Mouse (Mus musculus): ENCODE measurements around the gene Nln. TPM values are rescaled to one million over a fixed set of nuclear protein-coding genes. Genes with fewer than 3 reads are reported as not detected.
A peak's percentile ranks its signal among the peaks of the same experiment; 100 is the strongest.

The Nln gene
- total and polyA plus RNA-seq, 3 experiments, result 38.5 to 76.5 (median 51.2) TPM

- no peak for DNase-seq (ENCODE audit: extremely low read depth)
- Histone ChIP-seq H3K4me3 (replicated peaks in 1 of 3; ENCODE audit: low read depth in 2 of 3, low read length in 2 of 3, poor library complexity in 1 of 3) (no peak overlapping the region), H3K9me3 (replicated peaks; ENCODE audit: low read length) (no peaks in the 10 kb centered on the region), H3K27ac (ENCODE audit: insufficient read depth, low read depth) (no peak overlapping the region), H3K4me1 (ENCODE audit: control insufficient read depth in 1 of 2, insufficient read depth in 2 of 2) (no peaks in the 10 kb centered on the region; a peak in 1 of 4 replicates), H3K27me3 (replicated peaks) (no peaks in the 10 kb centered on the region), H3K4me2 (ENCODE audit: insufficient read depth, low read depth, poor library complexity, severe bottlenecking) (no peak overlapping the region), H3K9ac (ENCODE audit: insufficient read depth, low read depth) (no peak overlapping the region), H3K79me2 (replicated peaks; ENCODE audit: control insufficient read depth, extremely low read depth, insufficient read depth, poor library complexity, severe bottlenecking) (no peaks in the 10 kb centered on the region), H3K36me3 (replicated peaks in 1 of 2; ENCODE audit: control insufficient read depth in 1 of 2, insufficient read depth in 1 of 2, low read length in 1 of 2) (peaks cover 29 to 60% of the 10 kb centered on the region in 2 experiments)
- dilution Hi-C loops (cut with MboI; ENCODE audit: extremely low pct_ligation_motif_present, extremely low pct_unique_long_range_greater_than_20kb, low sequenced_read_pairs), result no loop called here
- TF ChIP-seq RCOR1 (conservative IDR thresholded peaks at IDR 0.05; ENCODE audit: low read depth, low read length) (no peak), ZKSCAN1 (IDR thresholded peaks at IDR 0.05; ENCODE audit: borderline replicate concordance, low read depth, low read length) (no peak), HCFC1 (IDR thresholded peaks at IDR 0.05; ENCODE audit: low read depth, low read length) (no peak), MAFK (IDR thresholded peaks at IDR 0.05; ENCODE audit: insufficient replicate concordance, low read length) (peak; percentile 95), MYC (IDR thresholded peaks at IDR 0.05; ENCODE audit: low read depth, low read length) (no peak)
- in situ Hi-C loops (cut with MboI; ENCODE audit: low pct_ligation_motif_present, low pct_unique_long_range_greater_than_20kb, low sequenced_read_pairs), result no loop called here
These were observed 44.8 kb upstream of the Nln start for GRCm38 (mm10) chr13:104154180-104154579.

DNA sequence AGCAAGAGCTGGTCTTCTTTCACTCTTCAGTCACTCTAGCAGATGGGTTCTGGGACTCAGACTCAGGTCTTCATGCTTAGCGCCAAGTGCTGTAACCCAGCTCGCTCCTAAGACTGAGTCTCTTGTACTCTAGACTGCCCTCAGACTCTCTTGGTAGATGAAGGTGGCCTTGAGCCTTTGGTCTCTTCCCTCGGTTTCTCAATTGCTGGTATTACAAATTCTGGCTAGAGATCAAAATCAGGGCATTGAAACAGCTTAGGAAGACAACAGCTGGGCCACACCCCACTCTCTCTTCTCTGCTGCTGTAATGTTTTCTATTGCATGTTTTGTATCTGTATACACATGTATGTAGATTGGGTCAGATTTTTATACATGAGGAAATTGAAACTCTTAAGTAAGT is 36.2 kb upstream of the Nln start:
- in situ Hi-C loops (cut with MboI; ENCODE audit: low pct_ligation_motif_present, low pct_unique_long_range_greater_than_20kb, low sequenced_read_pairs), result no loop called here
- H3K4me3 ChIP-seq (replicated peaks in 1 of 3; ENCODE audit: low read depth in 2 of 3, low read length in 2 of 3, poor library complexity in 1 of 3), result no peak overlapping the region

GRCm38 (mm10) chr13:104144871-104145270 is 35.5 kb upstream of the Nln start:
- no peak overlapping the region for H3K4me3 ChIP-seq (replicated peaks in 1 of 3; ENCODE audit: low read depth in 2 of 3, low read length in 2 of 3, poor library complexity in 1 of 3)
- TF ChIP-seq NELFE (IDR thresholded peaks at IDR 0.05; ENCODE audit: low read depth, low read length) (no peak), RCOR1 (conservative IDR thresholded peaks at IDR 0.05; ENCODE audit: low read depth, low read length) (no peak), USF2 (conservative IDR thresholded peaks at IDR 0.05; ENCODE audit: low read depth, low read length) (no peak), PAX5 (IDR thresholded peaks at IDR 0.05; ENCODE audit: low read length) (no peak), ELF1 (IDR thresholded peaks at IDR 0.05; ENCODE audit: low read depth, low read length) (no peak), USF1 (IDR thresholded peaks at IDR 0.05; ENCODE audit: low read depth, low read length) (no peak), UBTF (IDR thresholded peaks at IDR 0.05; ENCODE audit: low read depth, low read length) (no peak), JUND (conservative IDR thresholded peaks at IDR 0.05; ENCODE audit: low read depth, low read length) (no peak), KAT2A (IDR thresholded peaks at IDR 0.05; ENCODE audit: insufficient replicate concordance, low read length) (no peak)
- H3K27me3 ChIP-seq (replicated peaks), result no peaks in the 10 kb centered on the region
- H3K4me1 ChIP-seq (ENCODE audit: control insufficient read depth in 1 of 2, insufficient read depth in 2 of 2), result peaks cover 0 to 4% of the 10 kb centered on the region in 2 experiments; a peak in 2 of 4 replicates
- DNase-seq (ENCODE audit: extremely low read depth), result no peak
- H3K9me3 ChIP-seq (replicated peaks; ENCODE audit: low read length), result no peaks in the 10 kb centered on the region
- H3K79me2 ChIP-seq (replicated peaks; ENCODE audit: control insufficient read depth, extremely low read depth, insufficient read depth, poor library complexity, severe bottlenecking), result no peaks in the 10 kb centered on the region; the same call in 1 of the 2 replicates
- in situ Hi-C loops (cut with MboI; ENCODE audit: low pct_ligation_motif_present, low pct_unique_long_range_greater_than_20kb, low sequenced_read_pairs), result no loop called here
- H3K27ac ChIP-seq (ENCODE audit: insufficient read depth, low read depth), result no peak overlapping the region
- no peak overlapping the region for H3K4me2 ChIP-seq (ENCODE audit: insufficient read depth, low read depth, poor library complexity, severe bottlenecking)
- no peak overlapping the region for H3K9ac ChIP-seq (ENCODE audit: insufficient read depth, low read depth)
- dilution Hi-C loops (cut with MboI; ENCODE audit: extremely low pct_ligation_motif_present, extremely low pct_unique_long_range_greater_than_20kb, low sequenced_read_pairs), result no loop called here
- H3K36me3 ChIP-seq (replicated peaks in 1 of 2; ENCODE audit: control insufficient read depth in 1 of 2, insufficient read depth in 1 of 2, low read length in 1 of 2), result peaks cover 55 to 86% of the 10 kb centered on the region in 2 experiments

More for the DNA sequence above, 36.2 kb upstream of the Nln start:
- no peak overlapping the region for H3K9ac ChIP-seq (ENCODE audit: insufficient read depth, low read depth)
- H3K36me3 ChIP-seq (replicated peaks in 1 of 2; ENCODE audit: control insufficient read depth in 1 of 2, insufficient read depth in 1 of 2, low read length in 1 of 2), result peaks cover 52 to 82% of the 10 kb centered on the region in 2 experiments
- DNase-seq (ENCODE audit: extremely low read depth), result no peak
- H3K4me1 ChIP-seq (ENCODE audit: control insufficient read depth in 1 of 2, insufficient read depth in 2 of 2), result peaks cover 0 to 4% of the 10 kb centered on the region in 2 experiments; a peak in 2 of 4 replicates
- H3K27me3 ChIP-seq (replicated peaks), result no peaks in the 10 kb centered on the region
- no peak overlapping the region for H3K27ac ChIP-seq (ENCODE audit: insufficient read depth, low read depth)
- dilution Hi-C loops (cut with MboI; ENCODE audit: extremely low pct_ligation_motif_present, extremely low pct_unique_long_range_greater_than_20kb, low sequenced_read_pairs), result no loop called here
- no peaks in the 10 kb centered on the region for H3K9me3 ChIP-seq (replicated peaks; ENCODE audit: low read length)
- H3K4me2 ChIP-seq (ENCODE audit: insufficient read depth, low read depth, poor library complexity, severe bottlenecking), result no peak overlapping the region
- no peaks in the 10 kb centered on the region; the same call in 1 of the 2 replicates for H3K79me2 ChIP-seq (replicated peaks; ENCODE audit: control insufficient read depth, extremely low read depth, insufficient read depth, poor library complexity, severe bottlenecking)
- TF ChIP-seq NRF1 (IDR thresholded peaks at IDR 0.05; ENCODE audit: low read depth, low read length) (no peak), ZMIZ1 (IDR thresholded peaks at IDR 0.05; ENCODE audit: low read depth, low read length) (no peak), MAX (IDR thresholded peaks at IDR 0.05; ENCODE audit: low read length) (no peak), SMC3 (IDR thresholded peaks at IDR 0.05; ENCODE audit: low read depth, low read length) (no peak), USF2 (conservative IDR thresholded peaks at IDR 0.05; ENCODE audit: low read depth, low read length) (no peak), RAD21 (IDR thresholded peaks at IDR 0.05; ENCODE audit: low read depth, low read length) (no peak), ZNF384 (IDR thresholded peaks at IDR 0.05; ENCODE audit: low read depth, low read length) (no peak), USF1 (IDR thresholded peaks at IDR 0.05; ENCODE audit: low read depth, low read length) (no peak), IRF4 (IDR thresholded peaks at IDR 0.05; ENCODE audit: low read depth, low read length) (no peak), MAFK (IDR thresholded peaks at IDR 0.05; ENCODE audit: insufficient replicate concordance, low read length) (no peak)

Data from CH12.LX (cell line).